Mouse (Mus musculus): ENCODE measurements around the gene Gm20715. TPM values are rescaled to one million over a fixed set of nuclear protein-coding genes. Genes with fewer than 3 reads are reported as not detected.
"Not testable (repeated sequence)": the region's sequence is repeated elsewhere in the genome, so short reads cannot be mapped to it uniquely, and the experiment has no call there.

The Gm20715 gene
- not detected in 2 replicates for polyA plus RNA-seq (2016; fragmentation: Nextera tagmentation; extraction: Ambion mirVana)

- Histone ChIP-seq H3K27me3 (replicated peaks) (peaks cover 7% of the 10 kb centered on the region), H3K4me2 (no peak within 1 kb of the TSS), H3K4me1 (replicated peaks) (no peaks in the 10 kb centered on the region), H3K9me3 (replicated peaks) (0 out of 2 replicates have a peak, but pooled peaks cover 4% of the 10 kb centered on the region), H3K4me3 (no peak within 1 kb of the TSS), H3K36me3 (no peaks in the 10 kb centered on the region), H3K27ac (ENCODE audit: poor library complexity, severe bottlenecking) (no peak within 1 kb of the TSS), H3K9ac (no peak within 1 kb of the TSS)
- WGBS, result under 1% methylated on average over 17 of the region's 17 CpGs
- ATAC-seq (ENCODE audit: insufficient number of reproducible peaks, low FRiP score), result peak; percentile 91
Measured at GRCm38 (mm10) chr7:6410043-6410442, at the start of gene Gm20715. Gm20715 (plus strand) TSS chr7:6410277.

GRCm38 (mm10) chr7:6360477-6361060 is 49.5 kb upstream of the Gm20715 start:
- WGBS, result 8% methylated on average over 9 of the region's 9 CpGs
- no peak for ATAC-seq (ENCODE audit: insufficient number of reproducible peaks, low FRiP score)
- H3K27ac ChIP-seq (ENCODE audit: poor library complexity, severe bottlenecking), result no peak overlapping the region
- no peak overlapping the region for H3K4me3 ChIP-seq
- no peak overlapping the region for H3K9ac ChIP-seq
- no peaks in the 10 kb centered on the region for H3K27me3 ChIP-seq (replicated peaks)
- no peaks in the 10 kb centered on the region for H3K9me3 ChIP-seq (replicated peaks)
- no peaks in the 10 kb centered on the region for H3K36me3 ChIP-seq
- peaks cover 8% of the 10 kb centered on the region; the same call in 1 of the 2 replicates for H3K4me1 ChIP-seq (replicated peaks)
- no peak overlapping the region for H3K4me2 ChIP-seq

GRCm38 (mm10) chr7:6361756-6362155 is 48.3 kb upstream of the Gm20715 start:
- 23% methylated on average over 7 of the region's 7 CpGs for WGBS
- peak overlapping the region; percentile 31 for H3K9ac ChIP-seq
- peak overlapping the region; percentile 17; the same call in 1 of the 2 replicates for H3K27ac ChIP-seq (ENCODE audit: poor library complexity, severe bottlenecking)
- peaks cover 8% of the 10 kb centered on the region; the same call in 1 of the 2 replicates for H3K4me1 ChIP-seq (replicated peaks)
- no peaks in the 10 kb centered on the region for H3K9me3 ChIP-seq (replicated peaks)
- H3K27me3 ChIP-seq (replicated peaks), result no peaks in the 10 kb centered on the region
- ATAC-seq (ENCODE audit: insufficient number of reproducible peaks, low FRiP score), result no peak
- peak overlapping the region; percentile 83 for H3K4me2 ChIP-seq
- peak overlapping the region; percentile 68 for H3K4me3 ChIP-seq
- H3K36me3 ChIP-seq, result no peaks in the 10 kb centered on the region

GRCm38 (mm10) chr7:6362268-6363046 is 47.6 kb upstream of the Gm20715 start:
- peak; percentile 95 for ATAC-seq (ENCODE audit: insufficient number of reproducible peaks, low FRiP score)
- H3K36me3 ChIP-seq, result no peaks in the 10 kb centered on the region
- under 1% methylated on average over 38 of the region's 38 CpGs for WGBS
- H3K27me3 ChIP-seq (replicated peaks), result no peaks in the 10 kb centered on the region
- peak overlapping the region; percentile 68 for H3K4me3 ChIP-seq
- H3K9ac ChIP-seq, result peak overlapping the region; percentile 31
- H3K4me1 ChIP-seq (replicated peaks), result peaks cover 8% of the 10 kb centered on the region; the same call in 1 of the 2 replicates
- peak overlapping the region; percentile 83 for H3K4me2 ChIP-seq
- H3K9me3 ChIP-seq (replicated peaks), result no peaks in the 10 kb centered on the region
- H3K27ac ChIP-seq (ENCODE audit: poor library complexity, severe bottlenecking), result peak overlapping the region; percentile 84

GRCm38 (mm10) chr7:6363047-6363488 is 47.0 kb upstream of the Gm20715 start, which contains the start of gene Zfp78:
Zfp78 (plus strand) TSS chr7:6363280.
- H3K4me1 ChIP-seq (replicated peaks), result peaks cover 8% of the 10 kb centered on the region; the same call in 1 of the 2 replicates
- no peaks in the 10 kb centered on the region for H3K27me3 ChIP-seq (replicated peaks)
- peak; percentile 84 for ATAC-seq (ENCODE audit: insufficient number of reproducible peaks, low FRiP score)
- H3K4me2 ChIP-seq, result peak within 1 kb of the TSS; percentile 83
- no peaks in the 10 kb centered on the region for H3K36me3 ChIP-seq
- WGBS, result under 1% methylated on average over 23 of the region's 23 CpGs
- H3K9ac ChIP-seq, result peak within 1 kb of the TSS; percentile 78
- H3K9me3 ChIP-seq (replicated peaks), result no peaks in the 10 kb centered on the region
- H3K27ac ChIP-seq (ENCODE audit: poor library complexity, severe bottlenecking), result peak within 1 kb of the TSS; percentile 84
- H3K4me3 ChIP-seq, result peak within 1 kb of the TSS; percentile 68

GRCm38 (mm10) chr7:6364761-6365160 is 45.3 kb upstream of the Gm20715 start:
- no peaks in the 10 kb centered on the region for H3K9me3 ChIP-seq (replicated peaks)
- H3K27me3 ChIP-seq (replicated peaks), result no peaks in the 10 kb centered on the region
- H3K9ac ChIP-seq, result no peak overlapping the region
- H3K36me3 ChIP-seq, result no peaks in the 10 kb centered on the region
- H3K4me3 ChIP-seq, result no peak overlapping the region
- no peak for ATAC-seq (ENCODE audit: insufficient number of reproducible peaks, low FRiP score)
- H3K4me1 ChIP-seq (replicated peaks), result peaks cover 8% of the 10 kb centered on the region; the same call in 1 of the 2 replicates
- no peak overlapping the region for H3K27ac ChIP-seq (ENCODE audit: poor library complexity, severe bottlenecking)
- no peak overlapping the region for H3K4me2 ChIP-seq
- 59% methylated on average over 1 of the region's 1 CpGs for WGBS

GRCm38 (mm10) chr7:6367185-6367584 is 42.9 kb upstream of the Gm20715 start:
- H3K9me3 ChIP-seq (replicated peaks), result no peaks in the 10 kb centered on the region
- no peaks in the 10 kb centered on the region for H3K27me3 ChIP-seq (replicated peaks)
- H3K4me2 ChIP-seq, result no peak overlapping the region
- ATAC-seq (ENCODE audit: insufficient number of reproducible peaks, low FRiP score), result no peak
- H3K4me3 ChIP-seq, result no peak overlapping the region
- peaks cover 6% of the 10 kb centered on the region; the same call in 1 of the 2 replicates for H3K4me1 ChIP-seq (replicated peaks)
- H3K36me3 ChIP-seq, result peaks cover 1% of the 10 kb centered on the region; the same call in 1 of the 2 replicates
- 84% methylated on average over 5 of the region's 5 CpGs for WGBS
- no peak overlapping the region for H3K27ac ChIP-seq (ENCODE audit: poor library complexity, severe bottlenecking)
- no peak overlapping the region for H3K9ac ChIP-seq

GRCm38 (mm10) chr7:6368146-6368545 is 41.9 kb upstream of the Gm20715 start:
- not testable (repeated sequence) for H3K9me3 ChIP-seq (replicated peaks); ATAC-seq (ENCODE audit: insufficient number of reproducible peaks, low FRiP score); H3K36me3 ChIP-seq; H3K9ac ChIP-seq; H3K4me2 ChIP-seq; H3K27me3 ChIP-seq (replicated peaks); H3K4me3 ChIP-seq; H3K4me1 ChIP-seq (replicated peaks); H3K27ac ChIP-seq (ENCODE audit: poor library complexity, severe bottlenecking)
- WGBS, result 81% methylated on average over 5 of the region's 5 CpGs

GRCm38 (mm10) chr7:6369460-6369859 is 40.6 kb upstream of the Gm20715 start:
- peaks cover 4% of the 10 kb centered on the region; the same call in 1 of the 2 replicates for H3K36me3 ChIP-seq
- no peak overlapping the region for H3K9ac ChIP-seq
- H3K4me1 ChIP-seq (replicated peaks), result no peaks in the 10 kb centered on the region
- no peak overlapping the region for H3K27ac ChIP-seq (ENCODE audit: poor library complexity, severe bottlenecking)
- H3K9me3 ChIP-seq (replicated peaks), result no peaks in the 10 kb centered on the region
- H3K4me2 ChIP-seq, result no peak overlapping the region
- no peaks in the 10 kb centered on the region for H3K27me3 ChIP-seq (replicated peaks)
- no peak overlapping the region for H3K4me3 ChIP-seq
- no peak for ATAC-seq (ENCODE audit: insufficient number of reproducible peaks, low FRiP score)
- WGBS, result 76% methylated on average over 3 of the region's 3 CpGs

- 85% methylated on average over 3 of the region's 3 CpGs for WGBS
- Histone ChIP-seq H3K9me3 (replicated peaks) (no peaks in the 10 kb centered on the region), H3K4me1 (replicated peaks) (no peaks in the 10 kb centered on the region), H3K4me2 (no peak overlapping the region), H3K9ac (no peak overlapping the region), H3K36me3 (peaks cover 4% of the 10 kb centered on the region; the same call in 1 of the 2 replicates), H3K27me3 (replicated peaks) (no peaks in the 10 kb centered on the region), H3K27ac (ENCODE audit: poor library complexity, severe bottlenecking) (no peak overlapping the region), H3K4me3 (no peak overlapping the region)
- ATAC-seq (ENCODE audit: insufficient number of reproducible peaks, low FRiP score), result no peak
Measured at GRCm38 (mm10) chr7:6372993-6373392, 37.1 kb upstream of the Gm20715 start.

GRCm38 (mm10) chr7:6378441-6378840 is 31.6 kb upstream of the Gm20715 start:
- H3K9me3 ChIP-seq (replicated peaks), result no peaks in the 10 kb centered on the region
- no peak for ATAC-seq (ENCODE audit: insufficient number of reproducible peaks, low FRiP score)
- no peak overlapping the region for H3K9ac ChIP-seq
- H3K4me1 ChIP-seq (replicated peaks), result peaks cover 2% of the 10 kb centered on the region; the same call in 1 of the 2 replicates
- WGBS, result 86% methylated on average over 8 of the region's 8 CpGs
- H3K4me2 ChIP-seq, result no peak overlapping the region
- H3K27me3 ChIP-seq (replicated peaks), result no peaks in the 10 kb centered on the region
- H3K27ac ChIP-seq (ENCODE audit: poor library complexity, severe bottlenecking), result no peak overlapping the region
- no peak overlapping the region for H3K4me3 ChIP-seq
- H3K36me3 ChIP-seq, result no peaks in the 10 kb centered on the region
